Mouse (Mus musculus) CD8-positive naive resting alpha-beta T cell, adult 2 months (primary cell): ENCODE results near the gene Hhex.

Experiments
- DNase-seq, 2 experiments: peaks; one replicate each; pipeline ENCODE4 v3.0.0; 2022; ENCODE audit warnings: low read depth in 2 of 2, low spot score in 2 of 2

Gene Hhex

DNA sequence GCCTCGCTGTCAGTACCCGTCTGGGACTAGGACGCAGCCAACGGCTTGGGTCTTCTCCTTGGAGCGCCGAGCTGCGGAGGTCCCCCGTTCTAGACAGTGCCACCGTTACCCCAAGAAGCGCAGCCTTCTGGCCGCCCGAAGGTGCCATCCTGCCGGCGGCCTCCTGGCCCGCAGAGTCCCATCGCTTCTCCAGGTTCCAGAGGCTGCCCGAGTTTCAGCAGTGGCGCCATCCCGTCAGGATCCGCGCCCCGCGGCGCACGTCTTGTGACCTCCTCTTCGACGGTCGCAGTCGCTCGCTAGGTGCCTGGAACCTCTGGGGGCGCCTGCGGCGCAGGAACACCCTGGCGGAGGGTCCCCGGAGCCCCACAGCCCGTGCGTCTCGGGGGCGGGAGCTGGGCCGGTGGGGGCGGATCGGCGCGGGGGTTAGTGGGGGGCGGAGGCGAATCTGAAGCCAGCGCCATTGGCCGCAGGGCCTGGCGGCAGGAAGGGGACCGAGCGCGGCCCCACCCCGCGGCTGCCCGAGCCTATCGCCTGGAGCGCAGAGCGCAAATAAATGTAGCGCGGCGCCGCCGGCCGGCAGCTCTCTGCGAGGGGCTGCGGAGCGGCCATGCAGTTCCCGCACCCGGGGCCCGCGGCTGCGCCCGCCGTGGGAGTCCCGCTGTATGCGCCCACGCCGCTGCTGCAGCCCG lies at the start of gene Hhex:
Hhex (plus strand) TSS at position 548 of the 689 bp plus-strand sequence.
- peak in 1 of 2 experiments; percentile 23 for DNase-seq

- no peak for DNase-seq
Measured at GRCm38 (mm10) chr19:37386126-37386525, 48.5 kb upstream of the Hhex start.

DNA sequence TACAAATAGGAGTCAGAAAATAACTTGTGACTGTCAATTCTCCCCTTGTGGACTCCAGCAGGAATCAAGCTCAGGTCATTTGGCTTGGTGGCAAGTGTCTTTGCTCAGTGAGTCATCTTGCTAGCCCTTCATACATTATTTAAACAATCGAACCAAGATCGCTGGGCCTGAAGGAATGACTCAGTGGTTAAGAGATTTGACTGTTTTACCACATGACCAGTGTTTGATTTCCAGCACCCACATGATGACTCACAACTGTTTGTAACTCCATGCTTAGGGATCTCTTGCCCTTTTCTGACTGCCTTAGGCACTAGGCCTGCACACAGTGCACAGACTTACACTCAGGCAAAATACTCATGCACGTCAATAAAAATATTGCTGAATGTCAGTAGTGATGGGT lies 42.7 kb upstream of the Hhex start:
- no peak for DNase-seq

DNA sequence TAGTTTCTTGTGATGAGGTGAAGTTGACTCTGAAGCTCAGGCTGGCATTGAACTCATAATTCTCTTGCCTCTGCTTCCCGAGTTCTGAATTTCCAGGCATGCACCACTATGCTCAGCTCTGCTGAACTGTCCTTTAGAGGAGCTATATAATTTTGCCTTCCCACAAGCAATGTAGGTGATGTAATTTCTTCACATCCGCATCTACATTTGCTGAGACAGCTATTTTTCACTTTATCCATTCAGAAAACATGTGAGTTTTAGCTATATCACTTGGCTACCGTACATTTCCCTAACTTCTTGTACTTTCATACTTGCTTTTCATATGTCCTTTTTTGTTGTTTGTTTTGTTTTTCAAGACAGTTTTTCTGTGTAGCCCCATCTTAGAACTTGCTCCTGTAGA lies 38.3 kb upstream of the Hhex start:
- no peak for DNase-seq

- no peak for DNase-seq
Measured at GRCm38 (mm10) chr19:37400936-37401335, 33.7 kb upstream of the Hhex start.

- peak in 1 of 2 experiments; percentile 28 for DNase-seq
Measured at GRCm38 (mm10) chr19:37418294-37418693, 16.3 kb upstream of the Hhex start.

DNA sequence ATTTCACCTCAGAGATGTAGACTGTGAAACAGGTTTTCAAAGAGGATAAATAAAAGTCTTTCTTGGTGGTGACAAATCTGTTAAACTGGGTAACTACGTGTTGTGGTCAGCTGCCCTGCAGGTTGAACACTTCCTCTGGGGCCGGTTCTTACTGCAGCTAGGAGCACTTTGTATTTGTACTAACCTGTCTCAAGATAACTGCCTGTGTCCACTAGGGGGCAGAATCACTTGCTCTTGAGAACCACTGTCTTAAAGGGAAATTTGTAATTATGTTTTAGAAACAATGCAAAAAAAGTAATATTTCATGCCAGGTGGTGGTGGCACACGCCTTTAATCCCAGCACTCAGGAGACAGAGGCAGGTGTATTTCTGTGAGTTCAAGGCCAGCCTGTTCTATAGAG lies 15.0 kb upstream of the Hhex start:
- DNase-seq, result peak; percentile 44 to 57

DNA sequence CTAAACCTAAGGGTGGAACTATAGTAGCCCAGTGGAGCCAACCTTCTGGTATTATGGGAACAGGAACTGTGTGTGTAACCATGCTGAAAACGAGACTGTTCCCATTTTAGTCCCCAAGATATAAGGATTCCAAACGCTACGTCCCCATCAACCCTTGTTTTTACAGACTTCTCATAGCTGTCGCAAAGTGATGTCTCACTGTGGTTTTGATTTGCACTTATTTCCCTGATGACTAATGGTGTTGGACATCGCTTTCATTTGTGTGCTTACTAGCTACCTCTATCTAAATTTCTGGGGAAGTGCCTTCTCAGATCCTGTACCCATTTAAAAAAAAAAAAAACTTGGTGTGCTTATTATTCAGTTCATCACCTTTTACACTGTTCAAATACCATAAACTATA lies 6.0 kb upstream of the Hhex start:
- DNase-seq, result no peak

- no peak for DNase-seq
Measured at GRCm38 (mm10) chr19:37431139-37431756, 3.4 kb upstream of the Hhex start.

DNA sequence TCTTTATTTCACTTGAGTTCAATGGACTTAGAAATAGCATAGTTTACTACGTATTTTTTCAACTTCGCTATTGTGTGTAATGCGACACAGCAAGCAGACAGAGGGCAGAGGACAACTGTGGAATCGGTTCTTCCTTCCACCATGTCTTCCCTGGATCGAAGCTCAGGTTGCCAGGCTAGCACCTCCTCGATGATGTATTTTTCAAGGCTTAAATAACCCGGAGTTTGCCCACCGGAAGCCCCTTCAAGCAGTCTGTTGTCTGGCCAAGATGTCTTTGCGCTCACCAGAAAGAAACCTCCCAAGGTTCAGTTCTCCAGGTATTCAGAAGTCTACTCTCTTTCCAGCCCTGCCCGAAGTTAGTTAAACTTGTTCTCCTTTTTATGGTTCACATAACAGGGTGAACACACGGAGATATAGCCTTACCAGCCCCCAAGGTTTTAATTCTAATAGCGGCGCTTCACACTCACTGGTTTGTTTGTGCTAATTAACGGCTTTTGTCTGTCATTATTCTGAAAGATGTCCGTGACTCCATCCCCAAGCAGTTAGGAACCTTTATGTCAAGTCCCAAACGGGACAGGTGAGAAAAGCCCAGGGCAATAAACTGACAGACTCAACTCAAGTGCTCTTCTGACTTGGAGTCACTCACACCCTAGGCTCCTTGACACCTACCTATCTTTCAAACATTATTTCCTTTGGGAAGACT lies 1.6 kb upstream of the Hhex start:
- no peak for DNase-seq

DNA sequence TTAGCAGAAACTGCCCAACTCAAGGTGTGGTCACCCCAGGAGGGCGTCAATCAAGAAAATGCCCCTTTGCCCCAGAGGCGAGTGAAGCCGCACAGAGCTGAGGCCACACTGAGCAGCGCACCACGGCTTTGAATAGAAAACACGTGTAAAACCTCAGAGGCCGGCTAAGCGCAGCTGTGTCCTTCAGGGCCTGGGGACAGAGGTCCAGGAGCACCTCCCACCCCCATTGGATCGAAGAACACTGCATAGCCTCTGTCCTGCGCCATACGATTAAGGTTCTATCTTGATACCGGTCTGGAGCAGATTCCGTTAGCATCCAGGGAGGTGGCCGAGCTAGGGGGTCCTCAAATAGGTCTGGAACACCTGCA lies 731 bp upstream of the Hhex start:
- no peak for DNase-seq

GRCm38 (mm10) chr19:37435041-37435852 lies 637 bp downstream of the Hhex start:
- DNase-seq, result no peak

DNA sequence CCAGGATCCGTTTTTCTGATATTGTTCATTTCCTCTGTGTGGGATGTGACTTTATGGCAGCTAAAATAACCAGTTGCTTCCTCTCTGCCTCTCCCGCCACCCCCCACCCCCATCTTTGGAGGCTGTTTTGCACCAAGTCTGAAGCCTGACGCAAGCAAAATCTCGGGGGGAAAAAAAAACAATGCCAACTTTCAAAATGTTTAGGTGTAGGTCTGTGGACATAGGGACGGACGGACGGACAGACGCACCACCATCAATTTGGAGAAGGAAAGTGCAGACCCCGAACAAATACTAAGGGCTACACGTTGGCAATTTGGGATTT lies 1.2 kb downstream of the Hhex start:
- no peak for DNase-seq

DNA sequence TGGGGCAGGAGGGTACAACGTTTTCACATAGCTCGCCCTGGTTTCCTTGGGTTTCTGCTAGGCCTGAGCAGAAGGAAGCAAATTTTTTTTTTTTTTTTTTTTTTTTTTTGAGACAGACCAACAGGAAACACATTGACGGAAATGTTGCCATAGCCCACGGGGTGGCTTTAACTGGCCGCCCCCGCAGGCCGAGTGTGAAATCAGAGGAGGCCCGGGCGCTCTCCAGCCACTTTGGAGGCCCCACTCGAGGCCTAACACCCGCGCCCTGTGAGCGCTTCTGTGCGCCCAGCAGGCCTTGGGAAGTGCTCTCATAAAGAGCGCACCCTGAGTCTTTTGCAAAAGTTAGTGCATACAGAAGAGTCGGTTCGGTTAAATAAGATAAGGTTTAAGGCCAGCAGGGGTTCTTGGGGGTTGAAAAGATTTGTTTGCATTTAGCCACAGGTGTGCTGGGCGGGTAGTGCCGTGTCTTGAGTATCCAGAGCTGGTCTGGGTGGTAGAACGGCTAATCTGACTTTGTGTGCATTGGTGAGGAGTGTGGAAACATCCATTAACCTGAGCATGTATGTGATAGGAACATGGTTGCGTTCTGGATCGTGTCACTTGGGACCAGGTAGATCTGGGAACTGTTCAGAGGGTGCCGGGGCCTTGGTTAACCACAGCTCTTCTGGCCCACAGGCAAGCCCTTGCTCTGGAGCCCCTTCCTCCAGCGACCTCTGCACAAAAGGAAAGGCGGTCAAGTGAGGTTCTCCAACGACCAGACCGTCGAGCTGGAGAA lies 2.1 kb downstream of the Hhex start:
- no peak for DNase-seq

GRCm38 (mm10) chr19:37437289-37437606 lies 2.6 kb downstream of the Hhex start:
- DNase-seq, result no peak

DNA sequence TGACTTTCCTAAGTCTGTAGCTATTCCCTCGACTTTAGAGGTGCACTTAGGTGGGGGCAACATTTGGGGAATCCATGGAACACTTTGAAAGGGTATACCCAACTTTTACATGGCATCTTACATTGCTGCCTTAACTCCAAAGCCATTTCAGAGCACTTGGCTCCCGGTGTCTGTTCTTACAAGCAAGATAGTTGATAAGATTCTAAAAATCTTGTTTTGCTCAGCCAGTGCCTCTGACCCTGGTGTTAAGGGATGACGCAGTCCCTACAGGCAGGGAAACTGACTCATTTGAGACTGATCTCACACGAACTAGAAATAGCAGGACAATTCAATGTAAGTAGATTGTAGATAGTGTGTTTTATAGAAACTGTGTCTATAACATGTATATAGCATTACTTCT lies 5.6 kb downstream of the Hhex start:
- DNase-seq, result no peak

- DNase-seq, result no peak
Measured at GRCm38 (mm10) chr19:37440708-37441475, 6.3 kb downstream of the Hhex start.

GRCm38 (mm10) chr19:37442524-37443286 lies 8.1 kb downstream of the Hhex start:
- no peak for DNase-seq

DNA sequence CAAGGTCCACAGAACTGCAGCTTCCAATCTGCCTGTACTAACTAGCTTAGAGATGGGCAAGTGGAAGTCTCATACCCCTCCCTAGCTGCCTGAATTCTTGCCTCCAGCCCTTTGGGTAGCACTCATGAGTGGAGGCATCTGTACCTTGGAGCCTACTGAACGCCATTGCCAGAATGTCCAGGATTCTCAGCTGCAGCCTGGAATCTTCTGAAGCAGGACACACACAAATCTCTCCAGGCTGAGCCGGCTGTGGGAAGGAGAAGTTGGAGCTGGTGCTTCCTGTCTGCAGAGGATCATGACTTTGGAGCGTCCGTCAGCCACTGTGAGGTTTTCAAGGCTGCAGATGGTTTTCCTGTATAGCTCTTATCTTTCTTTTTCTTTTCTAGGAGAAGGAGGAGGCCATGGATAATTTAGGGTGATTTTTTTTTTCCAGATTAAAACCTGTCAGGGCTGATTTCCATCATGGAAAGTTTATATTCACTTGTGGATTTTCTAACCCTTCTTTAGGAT lies 9.1 kb downstream of the Hhex start:
- no peak for DNase-seq
